Mouse (Mus musculus) left cerebral cortex, adult 2 months (tissue): ENCODE measurements around the gene Stat6. TPM values are rescaled to one million over a fixed set of nuclear protein-coding genes. Genes with fewer than 3 reads are reported as not detected.

Experiments used
- DNase-seq, 2 experiments: peaks; one replicate each; pipeline ENCODE4 v3.0.0; 2021 to 2022; ENCODE audit warnings: low spot score in 2 of 2, mixed read lengths in 1 of 2; ENCODE audit errors: extremely low spot score in 1 of 2
- H3K27ac ChIP-seq: fragments of 200-600 bp; 2 replicates; pipeline ENCODE4 v1.8.1; 2022
- H3K4me3 ChIP-seq: fragments of 200-600 bp; 2 replicates; pipeline ENCODE4 v1.8.1; 2022
- CTCF ChIP-seq: fragments of 200-600 bp; IDR thresholded peaks from 2 replicates; pipeline ENCODE4 v1.8.1; 2022; ENCODE audit warnings: antibody characterized with exemption, mild to moderate bottlenecking, moderate library complexity
- intact Hi-C: fragments of 180-260 bp; cut with DNase I; formaldehyde crosslinking; loops from one replicate; pipeline ENCODE4 v1.15.1; 2025
- total RNA-seq, 2 experiments: library from RNA; stranded (reverse); gene quantifications; 2 replicates each; pipeline ENCODE4 v1.2.3; 2021

Gene Stat6
- total RNA-seq, 2 experiments from 2014 or later, result 11.4 to 12.9 TPM

- H3K4me3 ChIP-seq, result no peak overlapping the region
- DNase-seq, result peak in 1 of 2 experiments; percentile 64
- H3K27ac ChIP-seq, result peak overlapping the region; percentile 98
- intact Hi-C loops, result loop anchor here (1.0 kb wide), 1 partner anchor 19 kb away; no protein-coding TSS in a partner anchor
- TF ChIP-seq CTCF, result no peak
Measured at GRCm38 (mm10) chr10:127615591-127615990, 27.2 kb upstream of the Stat6 start.

- H3K4me3 ChIP-seq, result no peak overlapping the region
- no peak for DNase-seq
- peak overlapping the region; percentile 98 for H3K27ac ChIP-seq
- TF ChIP-seq CTCF, result no peak
- intact Hi-C loops, result no loop called here
Measured at GRCm38 (mm10) chr10:127616261-127616679, 26.5 kb upstream of the Stat6 start.

- no peak for DNase-seq
- H3K27ac ChIP-seq, result peak overlapping the region; percentile 98
- peak overlapping the region; percentile 94; the same call in 1 of the 2 replicates for H3K4me3 ChIP-seq
- intact Hi-C loops, result no loop called here
- no peak for TF ChIP-seq CTCF
Measured at GRCm38 (mm10) chr10:127617294-127617693, 25.5 kb upstream of the Stat6 start.

GRCm38 (mm10) chr10:127618173-127618572, 24.6 kb upstream of the Stat6 start:
- H3K4me3 ChIP-seq, result peak overlapping the region; percentile 94
- intact Hi-C loops, result no loop called here
- DNase-seq, result no peak
- peak overlapping the region; percentile 98; the same call in 1 of the 2 replicates for H3K27ac ChIP-seq
- no peak for TF ChIP-seq CTCF

GRCm38 (mm10) chr10:127619119-127619721, 23.6 kb upstream of the Stat6 start:
- peak overlapping the region; percentile 98 for H3K27ac ChIP-seq
- no peak for TF ChIP-seq CTCF
- intact Hi-C loops, result no loop called here
- H3K4me3 ChIP-seq, result peak overlapping the region; percentile 94
- DNase-seq, result no peak

- intact Hi-C loops, result loop anchor here (2.0 to 5.0 kb wide), 2 partner anchors 47 to 558 kb away; partner anchors contain the start of genes Cdk4, March9 and Nemp1
- Histone ChIP-seq H3K4me3 (peak overlapping the region; percentile 94), H3K27ac (peak overlapping the region; percentile 98)
- TF ChIP-seq CTCF, result no peak; the same call in 1 of the 2 replicates
- no peak for DNase-seq
Measured at GRCm38 (mm10) chr10:127619941-127620405, 22.8 kb upstream of the Stat6 start.

GRCm38 (mm10) chr10:127620406-127621190, 22.2 kb upstream of the Stat6 start, which contains the start of gene Lrp1:
TSS of gene Lrp1 (minus strand) at chr10:127621148.
- H3K27ac ChIP-seq, result peak within 1 kb of the TSS; percentile 98
- peak within 1 kb of the TSS; percentile 94 for H3K4me3 ChIP-seq
- DNase-seq, result no peak
- no peak for TF ChIP-seq CTCF
- intact Hi-C loops, result loop anchor here (2.0 to 5.0 kb wide), 2 partner anchors 46 to 558 kb away; partner anchors contain the start of genes Cdk4, March9 and Nemp1

GRCm38 (mm10) chr10:127621191-127622056, 21.4 kb upstream of the Stat6 start:
- TF ChIP-seq CTCF, result no peak
- peak; percentile 86 to 89 for DNase-seq
- Histone ChIP-seq H3K4me3 (peak overlapping the region; percentile 71), H3K27ac (peak overlapping the region; percentile 91)
- intact Hi-C loops, result loop anchor here (2.0 to 5.0 kb wide), 3 partner anchors 45 to 559 kb away; partner anchors contain the start of genes Cdk4, March9 and Nemp1

- peak overlapping the region; percentile 71 for H3K4me3 ChIP-seq
- TF ChIP-seq CTCF, result peak; percentile 52
- intact Hi-C loops, result loop anchor here (2.0 to 5.0 kb wide), 2 partner anchors 45 to 560 kb away; partner anchors contain the start of genes Cdk4 and March9
- H3K27ac ChIP-seq, result peak overlapping the region; percentile 91
- peak in 1 of 2 experiments; percentile 56 for DNase-seq
Measured at GRCm38 (mm10) chr10:127622057-127622392, 20.8 kb upstream of the Stat6 start.

- intact Hi-C loops, result loop anchor here (2.0 to 5.0 kb wide), 2 partner anchors 46 to 560 kb away; partner anchors contain the start of genes Cdk4 and March9
Measured at GRCm38 (mm10) chr10:127622661-127623060, 20.1 kb upstream of the Stat6 start.

More at GRCm38 (mm10) chr10:127622661-127623060, 20.1 kb upstream of the Stat6 start:
- no peak for TF ChIP-seq CTCF
- H3K27ac ChIP-seq, result no peak overlapping the region
- H3K4me3 ChIP-seq, result no peak overlapping the region
- no peak for DNase-seq
